Mouse (Mus musculus) neural tube, embryonic 10.5 days (tissue): ENCODE data around the gene Srpk3.

Source experiments
- DNase-seq: peaks from one replicate; pipeline ENCODE4 v3.0.0-alpha.2; 2017; ENCODE audit warnings: low spot score; ENCODE audit errors: extremely low spot score

Gene Srpk3

GRCm38 (mm10) chrX:73798502-73798901 lies 24.3 kb downstream of the Srpk3 start:
- peak; percentile 55 for DNase-seq

- no peak for DNase-seq
Observed at GRCm38 (mm10) chrX:73805814-73806213, 31.6 kb downstream of the Srpk3 start.

- DNase-seq, result peak; percentile 45
Observed at GRCm38 (mm10) chrX:73815072-73815471, 40.9 kb downstream of the Srpk3 start.

- no peak for DNase-seq
Observed at GRCm38 (mm10) chrX:73816596-73817314, 42.5 kb downstream of the Srpk3 start.

GRCm38 (mm10) chrX:73823747-73824146 lies 49.5 kb downstream of the Srpk3 start:
- DNase-seq, result peak; percentile 28

GRCm38 (mm10) chrX:73824185-73825151 lies 50.3 kb downstream of the Srpk3 start, which contains the start of gene Pdzd4:
Pdzd4 (minus strand) TSS chrX:73824969.
- DNase-seq, result peak; percentile 58
